Mouse (Mus musculus): ENCODE data around the gene Gm10563.

DNA sequence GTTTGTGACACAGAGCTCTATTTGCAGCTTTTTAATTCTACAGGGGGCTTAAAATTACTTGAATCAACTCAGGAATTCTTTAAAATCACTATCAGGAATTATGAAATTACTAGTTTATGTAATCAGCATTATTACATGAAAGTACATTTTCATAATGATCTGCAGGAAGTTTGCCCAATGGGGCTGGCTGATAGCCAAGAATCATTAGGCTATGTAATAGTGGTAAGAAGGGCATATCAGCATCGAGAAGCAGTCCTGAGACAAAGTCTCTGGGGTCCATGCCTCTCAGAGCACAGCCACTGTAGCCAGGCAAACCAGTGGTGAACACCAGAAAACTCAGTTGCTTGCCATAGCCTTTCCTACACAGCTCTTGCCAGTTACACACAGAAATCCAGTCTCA is 51.4 kb downstream of the Gm10563 start:
- TF ChIP-seq ZNF384 (IDR thresholded peaks at IDR 0.05; ENCODE audit: low read depth, low read length) (no peak), ZC3H11A (IDR thresholded peaks at IDR 0.05; ENCODE audit: borderline replicate concordance, low read depth, low read length) (no peak), MAFK (IDR thresholded peaks at IDR 0.05; ENCODE audit: insufficient read depth, low read depth, low read length) (no peak), CHD2 (IDR thresholded peaks at IDR 0.05; ENCODE audit: low read depth, low read length) (no peak)
